In genomic region chr15:3433281-3433680, GRCm38 (mm10) we compare ENCODE assay signal across 11 mouse cellular contexts.
A peak's percentile ranks its signal among the peaks of the same experiment; 100 is the strongest.
DNase-seq lines count a peak whose midpoint lies in the region; ATAC-seq lines count a peak whose summit lies in the region.
"Had no signal": no experiment of that assay in that cellular context is flagged by ENCODE, and none has a peak within 500 bp of the region (broad histone marks: within the 10 kb centered on the region; RNA-seq: fewer than 3 reads in every experiment).

No protein-coding gene starts in this region.

- peak overlapping the region; percentile 77 for H3K27ac ChIP-seq in lung, embryonic 15.5 days
- H3K27ac ChIP-seq in midbrain, embryonic 16.5 days (ENCODE audit: low read length), result no peak overlapping the region
- H3K27ac ChIP-seq in forebrain, embryonic 13.5 days, result no peak overlapping the region
- H3K27ac ChIP-seq: hindbrain, embryonic 15.5 days; midbrain, embryonic 15.5 days had no signal

- peak; percentile 85 for ATAC-seq in common myeloid progenitor, adult 5-6 weeks (replicated peaks; ENCODE audit: low read depth, poor library complexity, severe bottlenecking)
- ATAC-seq in lung, embryonic 15.5 days (ENCODE audit: borderline replicate concordance, extremely low read depth, low FRiP score, low TSS enrichment), result peak; percentile 91
- ATAC-seq in midbrain, embryonic 16.5 days, result no peak
- no peak for ATAC-seq in forebrain, embryonic 13.5 days
- ATAC-seq: midbrain, embryonic 15.5 days had no signal

- no peaks in the 10 kb centered on the region for H3K27me3 ChIP-seq in lung, embryonic 15.5 days
- H3K27me3 ChIP-seq in midbrain, embryonic 16.5 days (ENCODE audit: control insufficient read depth, insufficient read depth, low read depth, low read length), result no peaks in the 10 kb centered on the region
- no peaks in the 10 kb centered on the region for H3K27me3 ChIP-seq in forebrain, embryonic 13.5 days
- H3K27me3 ChIP-seq: hindbrain, embryonic 15.5 days; midbrain, embryonic 15.5 days had no signal

- H3K4me1 ChIP-seq in lung, embryonic 15.5 days, result peaks cover 30% of the 10 kb centered on the region
- H3K4me1 ChIP-seq in midbrain, embryonic 16.5 days (ENCODE audit: control insufficient read depth, insufficient read depth, low read length), result no peaks in the 10 kb centered on the region
- no peaks in the 10 kb centered on the region for H3K4me1 ChIP-seq in forebrain, embryonic 13.5 days
- H3K4me1 ChIP-seq: hindbrain, embryonic 15.5 days; midbrain, embryonic 15.5 days had no signal

- peak overlapping the region; percentile 4; the same call in 1 of the 2 replicates for H3K4me2 ChIP-seq in lung, embryonic 15.5 days
- H3K4me2 ChIP-seq in midbrain, embryonic 16.5 days (ENCODE audit: low read length), result no peak overlapping the region
- no peak overlapping the region for H3K4me2 ChIP-seq in forebrain, embryonic 13.5 days
- H3K4me2 ChIP-seq: hindbrain, embryonic 15.5 days; midbrain, embryonic 15.5 days had no signal

- no peak overlapping the region for H3K4me3 ChIP-seq in lung, embryonic 15.5 days
- no peak overlapping the region for H3K4me3 ChIP-seq in midbrain, embryonic 16.5 days (ENCODE audit: low read depth, low read length)
- H3K4me3 ChIP-seq in forebrain, embryonic 13.5 days, result no peak overlapping the region
- H3K4me3 ChIP-seq: hindbrain, embryonic 15.5 days; midbrain, embryonic 15.5 days had no signal

- H3K9ac ChIP-seq in lung, embryonic 15.5 days, result no peak overlapping the region
- no peak overlapping the region for H3K9ac ChIP-seq in midbrain, embryonic 16.5 days (ENCODE audit: low read depth, low read length)
- H3K9ac ChIP-seq in forebrain, embryonic 13.5 days, result no peak overlapping the region
- H3K9ac ChIP-seq: hindbrain, embryonic 15.5 days; midbrain, embryonic 15.5 days had no signal

- 9% methylated on average over 7 of the region's 7 CpGs for WGBS in lung, embryonic 15.5 days
- WGBS in midbrain, embryonic 16.5 days, result 81% methylated on average over 7 of the region's 7 CpGs
- WGBS in forebrain, embryonic 13.5 days, result 81% methylated on average over 7 of the region's 7 CpGs

- H3K9me3 ChIP-seq in lung, embryonic 15.5 days, result no peaks in the 10 kb centered on the region
- H3K9me3 ChIP-seq in midbrain, embryonic 16.5 days (replicated peaks; ENCODE audit: control insufficient read depth, low read length, poor library complexity, severe bottlenecking), result no peaks in the 10 kb centered on the region
- H3K9me3 ChIP-seq in forebrain, embryonic 13.5 days (replicated peaks), result no peaks in the 10 kb centered on the region
- H3K9me3 ChIP-seq: hindbrain, embryonic 15.5 days; midbrain, embryonic 15.5 days had no signal

- H3K36me3 ChIP-seq in lung, embryonic 15.5 days, result no peaks in the 10 kb centered on the region
- H3K36me3 ChIP-seq in midbrain, embryonic 16.5 days (ENCODE audit: control insufficient read depth, insufficient read depth, low read length), result no peaks in the 10 kb centered on the region
- H3K36me3 ChIP-seq in forebrain, embryonic 13.5 days (ENCODE audit: poor library complexity, severe bottlenecking), result no peaks in the 10 kb centered on the region
- H3K36me3 ChIP-seq: hindbrain, embryonic 15.5 days; midbrain, embryonic 15.5 days had no signal

- DNase-seq in heart, adult 18-20 months, result peak; percentile 77 to 86
- peak; percentile 55 for DNase-seq in kidney, adult 11 months
- no peak for DNase-seq in layer of hippocampus, postnatal 25 days (ENCODE audit: extremely low spot score in 1 of 2, low spot score in 1 of 2)
- DNase-seq in layer of hippocampus, postnatal 14 days (ENCODE audit: low spot score in 2 of 2), result no peak
- DNase-seq: cerebellum, adult 11-12 months had no signal

Comparison
In these comparisons a context has a peak if more than half of its experiments do, and no peak if none do; other contexts are left out.
1. ATAC-seq: peak in common myeloid progenitor, adult 5-6 weeks (single experiment) and lung, embryonic 15.5 days (single experiment); none in midbrain, embryonic 16.5 days (single experiment) and forebrain, embryonic 13.5 days (single experiment).
2. DNase-seq: peak in heart, adult 18-20 months (2 of 2) and kidney, adult 11 months (single experiment); none in layer of hippocampus, postnatal 25 days (0 of 2) and layer of hippocampus, postnatal 14 days (0 of 2).